Mouse (Mus musculus) heart, postnatal 4 days (tissue): ENCODE results near the gene Lhcgr. TPM values are rescaled to one million over a fixed set of nuclear protein-coding genes. Genes with fewer than 3 reads are reported as not detected.

Experiments
- DNase-seq: peaks from one replicate; pipeline ENCODE4 v3.0.0; 2021
- total RNA-seq, 2 experiments: library from RNA; stranded (reverse); gene quantifications; 2 replicates each; pipeline ENCODE4 v1.2.3; 2021

The Lhcgr gene
- total RNA-seq, 2 experiments from 2014 or later, result not detected

GRCm38 (mm10) chr17:88703112-88703511 is 88.7 kb downstream of the Lhcgr start:
- no peak for DNase-seq

- no peak for DNase-seq
Measured at GRCm38 (mm10) chr17:88702345-88702744, 89.4 kb downstream of the Lhcgr start.

- no peak for DNase-seq
Measured at GRCm38 (mm10) chr17:88700901-88701300, 90.9 kb downstream of the Lhcgr start.

- DNase-seq, result peak; percentile 5
Measured at GRCm38 (mm10) chr17:88696656-88697333, 95.0 kb downstream of the Lhcgr start.

GRCm38 (mm10) chr17:88688226-88688625 is 103.6 kb downstream of the Lhcgr start:
- DNase-seq, result no peak

GRCm38 (mm10) chr17:88675310-88676309 is 116.2 kb downstream of the Lhcgr start:
- DNase-seq, result no peak

- no peak for DNase-seq
Measured at GRCm38 (mm10) chr17:88670800-88671199, 121.0 kb downstream of the Lhcgr start.

- no peak for DNase-seq
Measured at GRCm38 (mm10) chr17:88669921-88670320, 121.9 kb downstream of the Lhcgr start.

GRCm38 (mm10) chr17:88668452-88668851 is 123.3 kb downstream of the Lhcgr start, which contains the start of gene Gtf2a1l:
Gene Gtf2a1l, plus strand, starts transcription at chr17:88668660.
- peak; percentile 42 for DNase-seq

Other genes with a start within 250 kb of the Lhcgr start
- gene Ston1, start 194.3 kb downstream of the Lhcgr start, total RNA-seq, result 10 to 100 TPM; 25.3 to 28.7 TPM
- not detected for gene Gtf2a1l, start 123.3 kb downstream of the Lhcgr start, total RNA-seq